Mouse (Mus musculus) forebrain, postnatal 0 days (tissue): ENCODE results near the gene Etl4. TPM values are rescaled to one million over a fixed set of nuclear protein-coding genes. Genes with fewer than 3 reads are reported as not detected.
A peak's percentile ranks its signal among the peaks of the same experiment; 100 is the strongest.

ENCODE experiments used
- ATAC-seq: fragments of 200-750 bp; cut with Nextera tagmentation; 2 replicates; pipeline ENCODE4 v1.8.0; 2017; ENCODE audit warnings: mild to moderate bottlenecking, moderate library complexity
- DNase-seq: peaks from one replicate; pipeline ENCODE4 v3.0.0-alpha.2; 2015
- H3K27ac ChIP-seq: fragments of 300-500 bp; sonication (generic); 2 replicates; pipeline ENCODE4 v1.5.1; 2014; ENCODE audit warnings: low read depth, mild to moderate bottlenecking, antibody characterized with exemption, low read length, moderate library complexity, mixed read lengths
- H3K27me3 ChIP-seq: fragments of 300-500 bp; sonication (generic); 2 replicates; pipeline ENCODE4 v1.6.1; 2014; ENCODE audit warnings: mild to moderate bottlenecking, low read length, mixed read lengths; ENCODE audit not compliant: insufficient read depth
- H3K36me3 ChIP-seq: fragments of 300-500 bp; sonication (generic); 2 replicates; pipeline ENCODE4 v1.6.1; 2014; ENCODE audit warnings: mild to moderate bottlenecking, moderate library complexity; ENCODE audit not compliant: insufficient read depth
- H3K4me1 ChIP-seq: fragments of 300-500 bp; sonication (generic); 2 replicates; pipeline ENCODE4 v1.6.1; 2014; ENCODE audit warnings: antibody characterized with exemption; ENCODE audit not compliant: insufficient read depth
- H3K4me2 ChIP-seq: fragments of 300-500 bp; sonication (generic); 2 replicates; pipeline ENCODE4 v1.6.1; 2014; ENCODE audit warnings: low read depth, mild to moderate bottlenecking, moderate library complexity
- H3K4me3 ChIP-seq: fragments of 300-500 bp; sonication (generic); 2 replicates; pipeline ENCODE4 v1.5.1; 2014; ENCODE audit warnings: low read depth, low read length, mixed read lengths
- H3K9ac ChIP-seq: fragments of 300-500 bp; sonication (generic); 2 replicates; pipeline ENCODE4 v1.6.1; 2014; ENCODE audit warnings: mild to moderate bottlenecking
- H3K9me3 ChIP-seq: fragments of 300-500 bp; sonication (generic); 2 replicates; pipeline ENCODE4 v1.6.1; 2016; ENCODE audit warnings: low read length
- CTCF ChIP-seq: sonication (generic); IDR thresholded peaks from 2 replicates; pipeline ENCODE4 v1.5.1; 2016; ENCODE audit warnings: antibody characterized with exemption, control low read depth, low read depth
- WGBS: fragments of 180-500 bp; shearing (Covaris S2); extraction: QIAGEN DNeasy Blood & Tissue Kit; methylation state at CpG from one replicate; pipeline ENCODE4 v1.1.7; 2014; 5-methylcytosine and 5-hydroxymethylcytosine counted together
- polyA plus RNA-seq: library from polyadenylated mRNA; unstranded; fragments of >200 nt; fragmentation: Nextera tagmentation; extraction: Ambion mirVana; gene quantifications from 2 replicates; pipeline ENCODE4 v1.2.1, GENCODE M21; 2015
- total RNA-seq: library from RNA; depleted of rRNA; stranded (reverse); fragments of >200 nt; gene quantifications from 2 replicates; pipeline ENCODE4 v1.2.3, GENCODE M21; 2014

Etl4 gene
- total and polyA plus RNA-seq, 2 experiments from 2014 or later, result 7.2 to 13.6 TPM

GRCm38 (mm10) chr2:20519447-20520098, 610.0 kb downstream of the Etl4 start:
- Histone ChIP-seq H3K27ac (no peak overlapping the region), H3K4me3 (peak overlapping the region; percentile 42), H3K4me1 (0 out of 2 replicates have a peak, but pooled peaks cover 2% of the 10 kb centered on the region), H3K9me3 (no peaks in the 10 kb centered on the region), H3K36me3 (no peaks in the 10 kb centered on the region), H3K27me3 (no peaks in the 10 kb centered on the region), H3K4me2 (peak overlapping the region; percentile 79), H3K9ac (peak overlapping the region; percentile 31)
- peak; percentile 11; the same call in 1 of the 2 replicates for TF ChIP-seq CTCF
- ATAC-seq (peak; percentile 54), DNase-seq (no peak)
- 2% methylated on average over 39 of the region's 39 CpGs for whole genome bisulfite sequencing

DNA sequence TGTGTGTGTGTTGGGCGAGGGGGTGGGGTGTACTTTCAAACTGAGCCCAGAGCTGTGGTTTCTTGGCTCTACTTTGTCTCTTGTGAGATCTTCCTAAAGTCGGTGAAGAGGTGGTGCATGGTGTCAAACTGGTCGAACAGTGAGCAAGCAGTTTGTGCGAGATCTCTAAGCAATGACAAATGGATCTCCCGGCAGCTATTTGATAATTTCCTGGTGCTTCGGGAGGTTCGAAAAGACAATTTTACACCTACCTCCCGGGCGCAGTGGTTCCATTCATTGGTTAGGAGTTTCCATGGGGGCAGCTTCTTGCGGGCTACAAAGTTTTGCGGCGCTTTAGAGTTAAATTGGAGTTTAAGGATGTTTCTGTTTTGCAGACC, 610.5 kb downstream of the Etl4 start:
- peak overlapping the region; percentile 31; the same call in 1 of the 2 replicates for H3K9ac ChIP-seq
- H3K4me2 ChIP-seq, result peak overlapping the region; percentile 79
- H3K4me3 ChIP-seq, result peak overlapping the region; percentile 42
- DNase-seq (no peak), ATAC-seq (no peak)
- no peak overlapping the region for H3K27ac ChIP-seq
- no peaks in the 10 kb centered on the region for H3K27me3 ChIP-seq
- H3K4me1 ChIP-seq, result 0 out of 2 replicates have a peak, but pooled peaks cover 2% of the 10 kb centered on the region
- no peaks in the 10 kb centered on the region for H3K36me3 ChIP-seq
- H3K9me3 ChIP-seq, result no peaks in the 10 kb centered on the region
- TF ChIP-seq CTCF, result no peak
- under 1% methylated on average over 12 of the region's 12 CpGs for WGBS

- Histone ChIP-seq H3K4me3 (peak overlapping the region; percentile 42), H3K27ac (no peak overlapping the region), H3K9me3 (no peaks in the 10 kb centered on the region), H3K4me1 (0 out of 2 replicates have a peak, but pooled peaks cover 2% of the 10 kb centered on the region), H3K9ac (no peak overlapping the region), H3K4me2 (peak overlapping the region; percentile 79), H3K27me3 (no peaks in the 10 kb centered on the region), H3K36me3 (no peaks in the 10 kb centered on the region)
- 14% methylated on average over 23 of the region's 23 CpGs for WGBS
- DNase-seq (no peak), ATAC-seq (no peak)
- TF ChIP-seq CTCF, result no peak
These were observed 611.3 kb downstream of the Etl4 start for GRCm38 (mm10) chr2:20520636-20521595.

GRCm38 (mm10) chr2:20521686-20522285, 612.2 kb downstream of the Etl4 start:
- Histone ChIP-seq H3K27ac (no peak overlapping the region), H3K9ac (no peak overlapping the region), H3K9me3 (no peaks in the 10 kb centered on the region), H3K4me3 (no peak overlapping the region), H3K4me1 (0 out of 2 replicates have a peak, but pooled peaks cover 2% of the 10 kb centered on the region), H3K27me3 (no peaks in the 10 kb centered on the region), H3K36me3 (no peaks in the 10 kb centered on the region), H3K4me2 (no peak overlapping the region)
- 36% methylated on average over 11 of the region's 11 CpGs for WGBS
- DNase-seq (no peak), ATAC-seq (no peak)
- TF ChIP-seq CTCF, result no peak

DNA sequence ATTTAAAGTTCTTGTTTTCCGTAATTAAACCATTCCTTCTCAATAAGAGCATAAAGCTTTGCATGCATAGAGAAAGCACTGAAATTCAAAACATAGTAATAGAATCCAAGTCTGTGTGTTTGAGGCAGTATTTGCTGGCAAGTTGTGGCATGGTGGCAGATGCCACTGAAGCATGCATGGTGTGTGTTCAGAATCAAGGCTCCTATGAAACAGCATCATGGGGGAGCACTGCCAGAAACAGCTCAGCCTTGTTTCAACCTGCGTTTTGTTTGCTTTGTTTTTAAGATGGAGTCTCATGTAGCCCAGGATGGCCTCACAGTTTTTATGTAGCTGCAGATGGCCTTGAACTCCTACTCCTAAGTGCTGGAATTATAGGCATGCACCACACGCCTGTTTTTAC, 614.1 kb downstream of the Etl4 start:
- ATAC-seq, result peak; percentile 66
- H3K27me3 ChIP-seq, result no peaks in the 10 kb centered on the region
- H3K9me3 ChIP-seq, result no peaks in the 10 kb centered on the region
- 0 out of 2 replicates have a peak, but pooled peaks cover 2% of the 10 kb centered on the region for H3K4me1 ChIP-seq
- no peak for TF ChIP-seq CTCF
- H3K36me3 ChIP-seq, result no peaks in the 10 kb centered on the region
- no peak overlapping the region for H3K4me2 ChIP-seq
- H3K9ac ChIP-seq, result no peak overlapping the region
- H3K4me3 ChIP-seq, result no peak overlapping the region
- no peak overlapping the region for H3K27ac ChIP-seq
- peak; percentile 69 for DNase-seq
- 62% methylated on average over 3 of the region's 3 CpGs for WGBS

DNA sequence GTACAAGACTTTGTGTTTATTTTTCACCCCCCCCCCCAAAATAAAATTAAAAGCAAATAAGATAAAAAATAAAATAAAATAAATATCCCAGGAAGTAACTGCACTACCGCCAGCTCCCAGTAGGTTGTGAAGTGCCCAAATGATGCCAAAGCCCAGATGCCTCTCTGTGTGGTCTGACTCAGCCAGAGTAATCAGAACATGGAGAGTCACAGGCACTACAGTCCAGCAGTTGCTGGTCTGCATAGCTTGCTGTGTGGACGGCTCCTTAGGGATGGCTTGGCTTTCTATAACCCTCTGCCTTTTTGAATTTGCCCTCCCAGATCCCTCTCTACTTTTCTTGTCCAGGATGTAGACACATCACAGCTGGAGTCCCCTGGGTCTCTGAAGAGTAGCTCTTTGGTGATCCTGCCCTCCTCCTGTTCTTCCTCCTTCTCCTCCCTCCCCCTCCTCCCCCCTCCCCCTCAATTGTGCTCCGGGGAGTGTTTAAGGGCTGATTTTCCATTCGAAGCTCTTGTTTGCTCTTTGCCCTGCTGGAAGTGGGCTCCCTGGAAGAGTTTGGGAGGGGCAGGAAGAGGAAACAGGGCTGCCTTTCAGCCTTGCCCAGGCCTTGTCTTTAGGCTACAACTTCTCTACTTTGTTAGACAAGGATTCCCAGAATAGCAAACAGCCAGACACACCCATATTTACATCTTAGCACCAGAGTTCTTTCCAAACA, 616.5 kb downstream of the Etl4 start:
- Histone ChIP-seq H3K4me1 (no peaks in the 10 kb centered on the region), H3K27ac (no peak overlapping the region), H3K4me2 (no peak overlapping the region), H3K4me3 (no peak overlapping the region), H3K36me3 (no peaks in the 10 kb centered on the region), H3K9me3 (no peaks in the 10 kb centered on the region), H3K9ac (no peak overlapping the region), H3K27me3 (no peaks in the 10 kb centered on the region)
- ATAC-seq (no peak; the same call in 1 of the 2 replicates), DNase-seq (no peak)
- WGBS, result 20% methylated on average over 4 of the region's 4 CpGs
- peak; percentile 25; the same call in 1 of the 2 replicates for TF ChIP-seq CTCF
